Mouse (Mus musculus): Measurements from ENCODE around the gene Gm11565. TPM values are rescaled to one million over a fixed set of nuclear protein-coding genes. Genes with fewer than 3 reads are reported as not detected.

Gene Gm11565
- not detected for polyA plus RNA-seq (2017; shearing (Covaris generic))

GRCm38 (mm10) chr11:99914451-99914850, at the start of gene Gm11565:
Gene Gm11565, plus strand, starts transcription at chr11:99914751.

GRCm38 (mm10) chr11:99873089-99873488, 41.5 kb upstream of the Gm11565 start, which contains the start of gene Krtap9-1:
Gene Krtap9-1, plus strand, starts transcription at chr11:99873389.

GRCm38 (mm10) chr11:99878887-99879286, 35.7 kb upstream of the Gm11565 start, which contains the start of gene Gm11567:
Gene Gm11567, plus strand, starts transcription at chr11:99879187.

DNA sequence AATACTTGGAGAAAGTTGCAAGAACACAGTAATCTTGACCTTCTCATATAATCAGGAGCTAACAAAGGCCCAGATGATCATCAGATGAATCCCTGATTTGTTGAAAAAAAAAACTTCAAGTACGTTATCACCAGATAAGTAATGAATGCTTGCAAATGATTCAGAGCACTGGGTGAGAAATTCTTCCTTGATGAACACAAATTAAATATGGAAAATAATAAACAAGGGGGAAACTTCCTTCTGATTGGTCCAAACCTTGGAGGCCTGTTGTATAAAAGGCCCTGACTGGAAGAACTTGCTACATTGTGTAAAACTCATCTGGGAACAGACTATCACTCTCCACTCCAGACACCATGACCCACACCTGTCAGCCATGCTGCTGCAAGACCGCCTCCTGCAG, 6.9 kb upstream of the Gm11565 start, which contains the start of gene Krtap31-1:
TSS of gene Krtap31-1 (plus strand) at position 301 of the 400 bp plus-strand sequence.

GRCm38 (mm10) chr11:99935991-99936390, 21.4 kb downstream of the Gm11565 start, which contains the start of gene Krtap31-2:
Gene Krtap31-2, plus strand, starts transcription at chr11:99936291.

DNA sequence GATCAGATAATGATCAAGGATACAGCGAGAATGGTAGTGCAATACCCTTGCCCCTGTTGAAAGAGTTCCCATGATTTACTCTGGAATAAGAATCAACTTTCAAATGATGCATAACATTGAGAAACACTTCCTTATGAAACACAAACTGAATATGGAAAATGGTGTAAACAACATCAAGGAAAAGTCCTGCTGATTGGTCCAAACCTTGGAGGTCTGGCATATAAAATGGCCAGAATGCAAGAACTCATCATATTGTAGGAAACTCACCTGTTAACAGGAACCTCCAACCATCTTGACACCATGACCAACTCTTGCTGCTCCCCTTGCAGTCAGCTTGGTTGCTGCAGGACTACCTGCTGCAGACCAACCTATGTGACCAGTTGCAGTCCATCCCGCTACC, 33.6 kb downstream of the Gm11565 start, which contains the start of gene Krtap9-5:
TSS of gene Krtap9-5 (plus strand) at position 301 of the 400 bp plus-strand sequence.

Other genes starting within 250 kb of the Gm11565 start
- not detected for gene Krtap4-6, start 248.8 kb upstream of the Gm11565 start, polyA plus RNA-seq (2017; shearing (Covaris generic))
- gene Gm14190, start 224.0 kb upstream of the Gm11565 start, polyA plus RNA-seq (2017; shearing (Covaris generic)), result not detected
- gene Gm14180, start 180.5 kb upstream of the Gm11565 start, polyA plus RNA-seq (2017; shearing (Covaris generic)), result not detected
- gene Gm11595, start 141.8 kb upstream of the Gm11565 start, polyA plus RNA-seq (2017; shearing (Covaris generic)), result not detected
- gene Krtap4-8, start 134.0 kb upstream of the Gm11565 start, polyA plus RNA-seq (2017; shearing (Covaris generic)), result not detected
- gene Krtap4-9, start 129.6 kb upstream of the Gm11565 start, polyA plus RNA-seq (2017; shearing (Covaris generic)), result not detected
- not detected for gene Gm11596, start 121.3 kb upstream of the Gm11565 start, polyA plus RNA-seq (2017; shearing (Covaris generic))
- not detected for gene Gm11569, start 115.8 kb upstream of the Gm11565 start, polyA plus RNA-seq (2017; shearing (Covaris generic))
- gene Gm11554, start 110.3 kb upstream of the Gm11565 start, polyA plus RNA-seq (2017; shearing (Covaris generic)), result not detected
- gene Krtap4-13, start 104.9 kb upstream of the Gm11565 start, polyA plus RNA-seq (2017; shearing (Covaris generic)), result not detected
- gene Gm11564, start 99.1 kb upstream of the Gm11565 start, polyA plus RNA-seq (2017; shearing (Covaris generic)), result not detected
- gene 2300003K06Rik, start 76.7 kb upstream of the Gm11565 start, polyA plus RNA-seq (2017; shearing (Covaris generic)), result not detected
- gene Krtap4-16, start 63.1 kb upstream of the Gm11565 start, polyA plus RNA-seq (2017; shearing (Covaris generic)), result not detected
- not detected for gene Gm11568, start 56.8 kb upstream of the Gm11565 start, polyA plus RNA-seq (2017; shearing (Covaris generic))
- not detected for gene Gm11559, start 50.3 kb upstream of the Gm11565 start, polyA plus RNA-seq (2017; shearing (Covaris generic))
- not detected for gene Krtap9-1, start 41.4 kb upstream of the Gm11565 start, polyA plus RNA-seq (2017; shearing (Covaris generic))
- not detected for gene Gm11567, start 35.6 kb upstream of the Gm11565 start, polyA plus RNA-seq (2017; shearing (Covaris generic))
- not detected for gene Krtap31-1, start 6.8 kb upstream of the Gm11565 start, polyA plus RNA-seq (2017; shearing (Covaris generic))
- gene Krtap31-2, start 21.5 kb downstream of the Gm11565 start, polyA plus RNA-seq (2017; shearing (Covaris generic)), result not detected
- not detected for gene Krtap9-5, start 33.7 kb downstream of the Gm11565 start, polyA plus RNA-seq (2017; shearing (Covaris generic))
- gene Krtap29-1, start 64.3 kb downstream of the Gm11565 start, polyA plus RNA-seq (2017; shearing (Covaris generic)), result not detected
- not detected for gene Krtap16-1, start 71.8 kb downstream of the Gm11565 start, polyA plus RNA-seq (2017; shearing (Covaris generic))
- gene Krtap17-1, start 79.2 kb downstream of the Gm11565 start, polyA plus RNA-seq (2017; shearing (Covaris generic)), result not detected
- not detected for gene Krt33a, start 101.5 kb downstream of the Gm11565 start, polyA plus RNA-seq (2017; shearing (Covaris generic))
- gene Krt33b, start 115.1 kb downstream of the Gm11565 start, polyA plus RNA-seq (2017; shearing (Covaris generic)), result not detected
- not detected for gene Krt34, start 126.8 kb downstream of the Gm11565 start, polyA plus RNA-seq (2017; shearing (Covaris generic))
- not detected for gene Krt31, start 135.8 kb downstream of the Gm11565 start, polyA plus RNA-seq (2017; shearing (Covaris generic))
- not detected for gene Krt32, start 173.5 kb downstream of the Gm11565 start, polyA plus RNA-seq (2017; shearing (Covaris generic))
- not detected for gene Krt35, start 181.5 kb downstream of the Gm11565 start, polyA plus RNA-seq (2017; shearing (Covaris generic))
- gene Krt36, start 190.9 kb downstream of the Gm11565 start, polyA plus RNA-seq (2017; shearing (Covaris generic)), result not detected
- gene Krt13, start 206.8 kb downstream of the Gm11565 start, polyA plus RNA-seq (2017; shearing (Covaris generic)), result not detected
- not detected for gene Krt15, start 221.2 kb downstream of the Gm11565 start, polyA plus RNA-seq (2017; shearing (Covaris generic))
- gene Krt19, start 233.9 kb downstream of the Gm11565 start, polyA plus RNA-seq (2017; shearing (Covaris generic)), result not detected

Measured in naive thymus-derived CD4-positive, alpha-beta T cell, adult 5 months (primary cell).